Mouse (Mus musculus) brain, embryonic 14.5 days (tissue): ENCODE results near the gene Olfr1184. TPM values are rescaled to one million over a fixed set of nuclear protein-coding genes. Genes with fewer than 3 reads are reported as not detected.
"Not testable (repeated sequence)": the region's sequence is repeated elsewhere in the genome, so short reads cannot be mapped to it uniquely, and the experiment has no call there.

Source experiments
- DNase-seq: peaks from one replicate; pipeline ENCODE4 v3.0.0-alpha.2; 2011; ENCODE audit warnings: low read depth
- CTCF ChIP-seq: fragments of 200-500 bp; IDR thresholded peaks from 2 replicates; pipeline ENCODE4 v1.5.1; 2012; ENCODE audit warnings: inconsistent platforms, mild to moderate bottlenecking, moderate library complexity, borderline replicate concordance; ENCODE audit not compliant: insufficient read depth, insufficient read length; ENCODE audit errors: extremely low read depth
- POLR2A ChIP-seq: fragments of 200-500 bp; IDR thresholded peaks from 2 replicates; pipeline ENCODE4 v1.6.1; 2012; ENCODE audit warnings: mild to moderate bottlenecking, inconsistent platforms, borderline replicate concordance; ENCODE audit not compliant: poor library complexity, insufficient read depth, insufficient read length, severe bottlenecking; ENCODE audit errors: extremely low read depth
- polyA plus RNA-seq: library from polyadenylated mRNA; depleted of rRNA; stranded (reverse); fragments of >200 nt; gene quantifications from 2 replicates; pipeline ENCODE4 v1.2.3, GENCODE M21; 2012; rRNA removed

Olfr1184 gene
- not detected in 2 replicates for polyA plus RNA-seq

GRCm38 (mm10) chr2:88483298-88483697, at the start of gene Olfr1184:
TSS of gene Olfr1184 (plus strand) at chr2:88483598.
- TF ChIP-seq CTCF (no peak), POLR2A (no peak)
- no peak for DNase-seq

GRCm38 (mm10) chr2:88449031-88449430, 34.4 kb upstream of the Olfr1184 start, which contains the start of gene Gm13757:
TSS of gene Gm13757 (minus strand) at chr2:88449131.
- no peak for TF ChIP-seq CTCF
- no peak for TF ChIP-seq POLR2A
- no peak for DNase-seq

- DNase-seq, result not testable (repeated sequence)
These were observed 28.8 kb upstream of the Olfr1184 start, which contains the start of gene Olfr1183 for GRCm38 (mm10) chr2:88454567-88454966. TSS of gene Olfr1183 (plus strand) at chr2:88454867.

GRCm38 (mm10) chr2:88493020-88493419, 9.6 kb downstream of the Olfr1184 start, which contains the start of gene Olfr1185-ps1:
TSS of gene Olfr1185-ps1 (plus strand) at chr2:88493320.
- TF ChIP-seq CTCF (no peak), POLR2A (no peak)
- DNase-seq, result no peak

- TF ChIP-seq CTCF (no peak), POLR2A (no peak)
- DNase-seq, result no peak
These were observed 34.9 kb downstream of the Olfr1184 start, which contains the start of gene Olfr1186 for GRCm38 (mm10) chr2:88518251-88518650. TSS of gene Olfr1186 (plus strand) at chr2:88518551.

GRCm38 (mm10) chr2:88525720-88526119, 42.3 kb downstream of the Olfr1184 start:
- no peak for DNase-seq
- no peak for TF ChIP-seq POLR2A
- TF ChIP-seq CTCF, result no peak

Other genes starting within 250 kb of the Olfr1184 start
- gene Olfr1173, start 203.7 kb upstream of the Olfr1184 start, polyA plus RNA-seq, result not detected in 2 replicates
- not detected in 2 replicates for gene Olfr1174-ps, start 168.5 kb upstream of the Olfr1184 start, polyA plus RNA-seq
- gene Olfr1175-ps, start 156.4 kb upstream of the Olfr1184 start, polyA plus RNA-seq, result not detected in 2 replicates
- gene Olfr1176, start 146.9 kb upstream of the Olfr1184 start, polyA plus RNA-seq, result not detected in 2 replicates
- not detected in 2 replicates for gene Olfr1177-ps, start 137.1 kb upstream of the Olfr1184 start, polyA plus RNA-seq
- not detected in 2 replicates for gene Olfr1178, start 96.5 kb upstream of the Olfr1184 start, polyA plus RNA-seq
- not detected in 2 replicates for gene Olfr1179, start 77.1 kb upstream of the Olfr1184 start, polyA plus RNA-seq
- gene Olfr1180, start 64.4 kb upstream of the Olfr1184 start, polyA plus RNA-seq, result not detected in 2 replicates
- gene Olfr1181, start 57.4 kb upstream of the Olfr1184 start, polyA plus RNA-seq, result not detected in 2 replicates
- gene Gm13757, start 34.5 kb upstream of the Olfr1184 start, polyA plus RNA-seq, result not detected in 2 replicates
- gene Olfr1183, start 28.7 kb upstream of the Olfr1184 start, polyA plus RNA-seq, result not detected in 2 replicates
- not detected in 2 replicates for gene Olfr1185-ps1, start 9.7 kb downstream of the Olfr1184 start, polyA plus RNA-seq
- gene Olfr1186, start 35.0 kb downstream of the Olfr1184 start, polyA plus RNA-seq, result not detected in 2 replicates
- gene Olfr1188, start 73.3 kb downstream of the Olfr1184 start, polyA plus RNA-seq, result not detected in 2 replicates
- not detected in 2 replicates for gene Olfr1189, start 102.9 kb downstream of the Olfr1184 start, polyA plus RNA-seq
- gene Olfr1191-ps1, start 156.9 kb downstream of the Olfr1184 start, polyA plus RNA-seq, result not detected in 2 replicates
- gene Olfr1192-ps1, start 164.9 kb downstream of the Olfr1184 start, polyA plus RNA-seq, result not detected in 2 replicates
- not detected in 2 replicates for gene Olfr1193, start 192.0 kb downstream of the Olfr1184 start, polyA plus RNA-seq
- gene Olfr1195, start 205.6 kb downstream of the Olfr1184 start, polyA plus RNA-seq, result not detected in 2 replicates
- not detected in 2 replicates for gene Olfr1196, start 221.0 kb downstream of the Olfr1184 start, polyA plus RNA-seq
- gene Olfr1197, start 248.8 kb downstream of the Olfr1184 start, polyA plus RNA-seq, result not detected in 2 replicates